Mouse (Mus musculus): ENCODE results near the gene Cyp4f16. TPM values are rescaled to one million over a fixed set of nuclear protein-coding genes. Genes with fewer than 3 reads are reported as not detected.
"Not testable (repeated sequence)": the region's sequence is repeated elsewhere in the genome, so short reads cannot be mapped to it uniquely, and the experiment has no call there.

Cyp4f16 gene
- polyA plus RNA-seq, 1 experiment, result 17.9 TPM

GRCm38 (mm10) chr17:32550900-32551770 lies 14.8 kb downstream of the Cyp4f16 start:
- DNase-seq (ENCODE audit: low read depth), result no peak

- DNase-seq (ENCODE audit: low read depth), result not testable (repeated sequence)
Measured at GRCm38 (mm10) chr17:32553016-32553415, 16.7 kb downstream of the Cyp4f16 start.

GRCm38 (mm10) chr17:32554368-32554767 lies 18.0 kb downstream of the Cyp4f16 start:
- not testable (repeated sequence) for DNase-seq (ENCODE audit: low read depth)

GRCm38 (mm10) chr17:32563301-32563700 lies 26.9 kb downstream of the Cyp4f16 start:
- not testable (repeated sequence) for DNase-seq (ENCODE audit: low read depth)

GRCm38 (mm10) chr17:32573286-32573685 lies 36.9 kb downstream of the Cyp4f16 start:
- DNase-seq (ENCODE audit: low read depth), result not testable (repeated sequence)

- no peak for DNase-seq (ENCODE audit: low read depth)
Measured at GRCm38 (mm10) chr17:32577496-32578186, 41.3 kb downstream of the Cyp4f16 start.

- no peak for DNase-seq (ENCODE audit: low read depth)
Measured at GRCm38 (mm10) chr17:32596494-32596893, 60.1 kb downstream of the Cyp4f16 start.

Other genes with a start within 250 kb of the Cyp4f16 start
- 53.2 and 62.3 TPM in 2 replicates for gene Akap8, start 215.3 kb upstream of the Cyp4f16 start, polyA plus RNA-seq (2012; rRNA removed)
- 114 TPM in 2 replicates for gene Akap8l, start 186.0 kb upstream of the Cyp4f16 start, polyA plus RNA-seq (2012; rRNA removed)
- gene Wiz, start 147.1 kb upstream of the Cyp4f16 start, polyA plus RNA-seq (2012; rRNA removed), result 22.8 and 32.6 TPM in 2 replicates
- gene Rasal3, start 133.0 kb upstream of the Cyp4f16 start, polyA plus RNA-seq (2012; rRNA removed), result 2.3 and 2.6 TPM in 2 replicates
- gene Pglyrp2, start 112.4 kb upstream of the Cyp4f16 start, polyA plus RNA-seq (2012; rRNA removed), result 0.56 and 0.69 TPM in 2 replicates
- gene Cyp4f39, start 83.8 kb upstream of the Cyp4f16 start, polyA plus RNA-seq (2012; rRNA removed), result 0.96 and 2.3 TPM in 2 replicates
- gene Cyp4f17, start 30.5 kb upstream of the Cyp4f16 start, polyA plus RNA-seq (2012; rRNA removed), result 19.5 and 25.7 TPM in 2 replicates
- gene Cyp4f37, start 84.8 kb downstream of the Cyp4f16 start, polyA plus RNA-seq (2012; rRNA removed), result 0.07 TPM in 1 of 2 replicates, not detected in the other
- gene Cyp4f40, start 122.3 kb downstream of the Cyp4f16 start, polyA plus RNA-seq (2012; rRNA removed), result 1.5 and 2.7 TPM in 2 replicates
- gene Cyp4f15, start 149.1 kb downstream of the Cyp4f16 start, polyA plus RNA-seq (2012; rRNA removed), result 18.4 and 20.6 TPM in 2 replicates

Data from gonadal fat pad, adult 2 months (tissue).